Mouse (Mus musculus) heart, postnatal 0 days (tissue): ENCODE data around the gene Irf6.

Experiments used
- CTCF ChIP-seq: IDR thresholded peaks from 2 replicates; pipeline ENCODE4 v1.5.1; 2016; ENCODE audit warnings: antibody characterized with exemption, control low read depth, low read depth
- EP300 ChIP-seq: IDR thresholded peaks from 2 replicates; pipeline ENCODE4 v1.6.1; 2016; ENCODE audit warnings: antibody characterized with exemption, low read depth

DNA sequence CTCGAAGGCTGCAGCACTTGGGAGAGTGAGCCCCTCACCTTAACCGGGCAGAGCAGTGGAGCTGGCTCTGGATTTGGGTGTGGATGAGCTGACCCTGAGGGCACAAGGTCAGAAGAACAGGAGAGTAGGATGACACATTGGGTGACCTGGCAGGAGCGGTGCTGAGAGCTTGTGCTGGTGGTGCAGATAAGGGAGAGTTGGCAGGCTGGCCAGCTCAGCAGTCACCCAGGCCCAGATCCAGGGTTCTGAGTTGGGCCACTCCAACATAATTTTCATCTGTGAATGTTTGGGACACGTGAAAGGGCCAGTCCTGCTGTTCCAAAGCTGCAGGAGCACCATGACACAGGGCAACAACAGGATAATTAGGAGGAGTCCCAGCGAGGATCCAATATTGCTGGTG is 58.5 kb downstream of the Irf6 start:
- no peak for TF ChIP-seq CTCF
- no peak for TF ChIP-seq EP300
